Mouse (Mus musculus): Measurements from ENCODE around the gene Cldn34b3.
"Not testable (repeated sequence)": the region's sequence is repeated elsewhere in the genome, so short reads cannot be mapped to it uniquely, and the experiment has no call there.

Cldn34b3 gene

GRCm38 (mm10) chrX:76264004-76264403, at the start of gene Cldn34b3:
Gene Cldn34b3 (plus strand): TSS chrX:76264304.
- not testable (repeated sequence) for DNase-seq
